Mouse (Mus musculus): ENCODE measurements around the gene Gm21149. TPM values are rescaled to one million over a fixed set of nuclear protein-coding genes. Genes with fewer than 3 reads are reported as not detected.
"Not testable (repeated sequence)": the region's sequence is repeated elsewhere in the genome, so short reads cannot be mapped to it uniquely, and the experiment has no call there.

Gene Gm21149
- polyA plus RNA-seq (2011; ENCODE audit: insufficient read depth, insufficient read length, low read depth, missing spikeins) = not detected in 2 replicates

GRCm38 (mm10) chr5:15476423-15476822 is at the start of gene Gm21149:
Gene Gm21149, minus strand, starts transcription at chr5:15476523.
- H3K9me3 ChIP-seq (replicated peaks; ENCODE audit: control insufficient read depth, insufficient read depth, low read length, poor library complexity, severe bottlenecking); H3K4me3 ChIP-seq (ENCODE audit: low read depth, low read length); H3K27me3 ChIP-seq (ENCODE audit: control insufficient read depth, insufficient read depth, low read length, poor library complexity, severe bottlenecking): not testable (repeated sequence)

GRCm38 (mm10) chr5:15522470-15522869 is 46.1 kb upstream of the Gm21149 start:
- not testable (repeated sequence) for H3K27ac ChIP-seq (ENCODE audit: insufficient read depth, low read length); H3K36me3 ChIP-seq (ENCODE audit: control insufficient read depth, insufficient read depth, low read length, poor library complexity, severe bottlenecking); H3K4me1 ChIP-seq (ENCODE audit: control insufficient read depth, insufficient read depth, low read length); H3K27me3 ChIP-seq (ENCODE audit: control insufficient read depth, insufficient read depth, low read length, poor library complexity, severe bottlenecking); H3K9ac ChIP-seq (ENCODE audit: low read depth, poor library complexity, severe bottlenecking); H3K9me3 ChIP-seq (replicated peaks; ENCODE audit: control insufficient read depth, insufficient read depth, low read length, poor library complexity, severe bottlenecking); H3K4me3 ChIP-seq (ENCODE audit: low read depth, low read length)

More at GRCm38 (mm10) chr5:15476423-15476822, at the start of gene Gm21149:
- not testable (repeated sequence) for H3K27ac ChIP-seq (ENCODE audit: insufficient read depth, low read length); H3K36me3 ChIP-seq (ENCODE audit: control insufficient read depth, insufficient read depth, low read length, poor library complexity, severe bottlenecking); H3K9ac ChIP-seq (ENCODE audit: low read depth, poor library complexity, severe bottlenecking); H3K4me1 ChIP-seq (ENCODE audit: control insufficient read depth, insufficient read depth, low read length)

- not testable (repeated sequence) for H3K4me1 ChIP-seq (ENCODE audit: control insufficient read depth, insufficient read depth, low read length); H3K27ac ChIP-seq (ENCODE audit: insufficient read depth, low read length); H3K9ac ChIP-seq (ENCODE audit: low read depth, poor library complexity, severe bottlenecking); H3K9me3 ChIP-seq (replicated peaks; ENCODE audit: control insufficient read depth, insufficient read depth, low read length, poor library complexity, severe bottlenecking); H3K4me3 ChIP-seq (ENCODE audit: low read depth, low read length); H3K27me3 ChIP-seq (ENCODE audit: control insufficient read depth, insufficient read depth, low read length, poor library complexity, severe bottlenecking); H3K36me3 ChIP-seq (ENCODE audit: control insufficient read depth, insufficient read depth, low read length, poor library complexity, severe bottlenecking)
Observed at GRCm38 (mm10) chr5:15522028-15522427, 45.7 kb upstream of the Gm21149 start.

DNA sequence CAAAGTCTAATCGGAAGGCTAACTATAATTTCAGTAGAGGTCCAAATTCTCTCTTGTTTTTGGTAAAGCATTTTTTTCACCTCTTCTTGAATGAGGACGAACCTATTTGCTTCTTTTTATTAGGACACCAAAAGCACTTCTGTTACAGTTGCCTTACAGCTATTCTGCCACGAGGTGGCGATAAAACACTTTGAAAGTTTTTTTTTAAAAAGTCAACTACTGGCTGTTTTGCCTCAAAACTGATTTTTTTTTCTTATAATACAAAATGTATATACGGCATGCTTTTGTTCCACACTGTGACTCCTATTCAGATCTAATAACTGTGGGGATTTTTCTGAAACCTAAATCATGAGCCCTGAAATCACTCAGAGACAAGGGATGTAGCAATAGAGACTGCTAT is 44.1 kb upstream of the Gm21149 start:
- not testable (repeated sequence) for H3K4me3 ChIP-seq (ENCODE audit: low read depth, low read length); H3K27me3 ChIP-seq (ENCODE audit: control insufficient read depth, insufficient read depth, low read length, poor library complexity, severe bottlenecking); H3K27ac ChIP-seq (ENCODE audit: insufficient read depth, low read length); H3K9me3 ChIP-seq (replicated peaks; ENCODE audit: control insufficient read depth, insufficient read depth, low read length, poor library complexity, severe bottlenecking); H3K4me1 ChIP-seq (ENCODE audit: control insufficient read depth, insufficient read depth, low read length); H3K9ac ChIP-seq (ENCODE audit: low read depth, poor library complexity, severe bottlenecking); H3K36me3 ChIP-seq (ENCODE audit: control insufficient read depth, insufficient read depth, low read length, poor library complexity, severe bottlenecking)

GRCm38 (mm10) chr5:15517150-15517549 is 40.8 kb upstream of the Gm21149 start:
- H3K9ac ChIP-seq (ENCODE audit: low read depth, poor library complexity, severe bottlenecking); H3K27ac ChIP-seq (ENCODE audit: insufficient read depth, low read length); H3K36me3 ChIP-seq (ENCODE audit: control insufficient read depth, insufficient read depth, low read length, poor library complexity, severe bottlenecking); H3K4me3 ChIP-seq (ENCODE audit: low read depth, low read length); H3K27me3 ChIP-seq (ENCODE audit: control insufficient read depth, insufficient read depth, low read length, poor library complexity, severe bottlenecking); H3K9me3 ChIP-seq (replicated peaks; ENCODE audit: control insufficient read depth, insufficient read depth, low read length, poor library complexity, severe bottlenecking); H3K4me1 ChIP-seq (ENCODE audit: control insufficient read depth, insufficient read depth, low read length): not testable (repeated sequence)

- H3K4me1 ChIP-seq (ENCODE audit: control insufficient read depth, insufficient read depth, low read length); H3K9me3 ChIP-seq (replicated peaks; ENCODE audit: control insufficient read depth, insufficient read depth, low read length, poor library complexity, severe bottlenecking); H3K9ac ChIP-seq (ENCODE audit: low read depth, poor library complexity, severe bottlenecking); H3K27me3 ChIP-seq (ENCODE audit: control insufficient read depth, insufficient read depth, low read length, poor library complexity, severe bottlenecking); H3K4me3 ChIP-seq (ENCODE audit: low read depth, low read length); H3K27ac ChIP-seq (ENCODE audit: insufficient read depth, low read length); H3K36me3 ChIP-seq (ENCODE audit: control insufficient read depth, insufficient read depth, low read length, poor library complexity, severe bottlenecking): not testable (repeated sequence)
Observed at GRCm38 (mm10) chr5:15512236-15512635, 35.9 kb upstream of the Gm21149 start.

DNA sequence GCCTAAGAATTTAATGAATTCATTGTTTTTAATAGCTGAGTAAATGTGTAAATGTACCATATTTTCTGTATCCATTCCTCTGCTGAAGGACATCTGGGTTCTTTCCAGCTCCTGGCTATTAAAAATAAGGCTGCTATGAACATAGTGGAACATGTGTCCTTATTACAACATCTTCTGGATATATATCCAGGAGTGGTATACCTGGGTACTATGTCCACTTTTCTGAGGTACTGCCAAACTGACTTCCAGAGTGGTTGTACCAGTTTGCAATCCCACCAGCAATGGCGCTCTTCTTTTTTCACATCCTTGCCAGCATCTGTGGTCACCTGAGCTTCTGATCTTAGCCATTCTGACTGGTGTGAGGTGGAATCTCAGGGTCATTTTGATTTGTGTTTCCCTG is 33.6 kb upstream of the Gm21149 start:
- not testable (repeated sequence) for H3K9ac ChIP-seq (ENCODE audit: low read depth, poor library complexity, severe bottlenecking); H3K4me3 ChIP-seq (ENCODE audit: low read depth, low read length); H3K36me3 ChIP-seq (ENCODE audit: control insufficient read depth, insufficient read depth, low read length, poor library complexity, severe bottlenecking); H3K9me3 ChIP-seq (replicated peaks; ENCODE audit: control insufficient read depth, insufficient read depth, low read length, poor library complexity, severe bottlenecking); H3K4me1 ChIP-seq (ENCODE audit: control insufficient read depth, insufficient read depth, low read length); H3K27me3 ChIP-seq (ENCODE audit: control insufficient read depth, insufficient read depth, low read length, poor library complexity, severe bottlenecking); H3K27ac ChIP-seq (ENCODE audit: insufficient read depth, low read length)

All from ES-Bruce4 (cell line).